Mouse (Mus musculus) lung, embryonic 16.5 days (tissue): ENCODE results near the gene Olfr153. TPM values are rescaled to one million over a fixed set of nuclear protein-coding genes. Genes with fewer than 3 reads are reported as not detected.
"Not testable (repeated sequence)": the region's sequence is repeated elsewhere in the genome, so short reads cannot be mapped to it uniquely, and the experiment has no call there.

Experiments used
- ATAC-seq: fragments of 200-750 bp; cut with Nextera tagmentation; 2 replicates; pipeline ENCODE4 v1.8.0; 2017; ENCODE audit warnings: low read depth, mild to moderate bottlenecking, moderate library complexity
- H3K27ac ChIP-seq: fragments of 300-500 bp; sonication (generic); 2 replicates; pipeline ENCODE4 v1.5.1; 2014; ENCODE audit warnings: mild to moderate bottlenecking, control low read depth, low read length
- H3K27me3 ChIP-seq: fragments of 300-500 bp; sonication (generic); 2 replicates; pipeline ENCODE4 v1.6.1; 2014; ENCODE audit warnings: low read depth, low read length, mixed read lengths; ENCODE audit not compliant: control insufficient read depth, insufficient read depth
- H3K36me3 ChIP-seq: fragments of 300-500 bp; sonication (generic); 2 replicates; pipeline ENCODE4 v1.6.1; 2014; ENCODE audit warnings: low read length; ENCODE audit not compliant: control insufficient read depth, insufficient read depth
- H3K4me1 ChIP-seq: fragments of 300-500 bp; sonication (generic); replicated peaks from 2 replicates; pipeline ENCODE4 v1.6.1; 2014; ENCODE audit warnings: low read length, mixed read lengths; ENCODE audit not compliant: control insufficient read depth, insufficient read depth
- H3K4me2 ChIP-seq: fragments of 300-500 bp; sonication (generic); 2 replicates; pipeline ENCODE4 v1.6.1; 2014; ENCODE audit warnings: low read depth, low read length, control low read depth
- H3K4me3 ChIP-seq: fragments of 300-500 bp; sonication (generic); 2 replicates; pipeline ENCODE4 v1.5.1; 2014; ENCODE audit warnings: mild to moderate bottlenecking, low read length, control low read depth
- H3K9ac ChIP-seq: fragments of 300-500 bp; sonication (generic); 2 replicates; pipeline ENCODE4 v1.6.1; 2014; ENCODE audit warnings: low read length, control low read depth
- H3K9me3 ChIP-seq: fragments of 300-500 bp; sonication (generic); 2 replicates; pipeline ENCODE4 v1.6.1; 2016; ENCODE audit warnings: low read length; ENCODE audit not compliant: control insufficient read depth
- WGBS: fragments of 180-500 bp; shearing (Covaris S2); extraction: QIAGEN DNeasy Blood & Tissue Kit; methylation state at CpG from one replicate; pipeline ENCODE4 v1.1.7; 2014; 5-methylcytosine and 5-hydroxymethylcytosine counted together
- polyA plus RNA-seq: library from polyadenylated mRNA; unstranded; fragments of >200 nt; fragmentation: Nextera tagmentation; extraction: Ambion mirVana; gene quantifications from 2 replicates; pipeline ENCODE4 v1.2.1, GENCODE M21; 2015

The Olfr153 gene
- polyA plus RNA-seq, 1 experiment from 2014 or later = not detected

DNA sequence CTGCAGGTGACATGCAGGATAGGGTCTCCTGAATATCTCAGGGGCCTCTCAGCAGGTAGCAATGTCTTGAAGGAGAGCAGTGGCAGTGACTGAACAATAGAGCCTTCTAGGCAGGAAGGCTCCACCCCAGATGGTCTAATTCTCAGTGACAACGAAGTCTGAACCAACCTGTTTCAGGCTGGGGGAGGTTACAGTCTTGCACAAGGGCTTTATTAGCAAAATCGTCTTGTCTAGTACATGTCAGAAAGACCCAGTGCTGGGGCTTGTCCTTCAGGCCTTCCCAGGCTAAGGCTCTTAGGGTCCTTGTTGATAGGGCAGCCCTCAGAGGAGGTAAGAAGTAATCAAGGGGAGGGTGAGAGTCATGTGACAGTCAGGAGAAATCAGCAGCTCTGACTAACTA is 3.2 kb downstream of the Olfr153 start:
- Histone ChIP-seq H3K9me3 (no peaks in the 10 kb centered on the region), H3K9ac (no peak overlapping the region), H3K4me2 (no peak overlapping the region), H3K36me3 (no peaks in the 10 kb centered on the region), H3K27ac (no peak overlapping the region), H3K27me3 (no peaks in the 10 kb centered on the region), H3K4me3 (no peak overlapping the region), H3K4me1 (no peaks in the 10 kb centered on the region)
- no peak for ATAC-seq
- WGBS = 63% methylated on average over 2 of the region's 2 CpGs

DNA sequence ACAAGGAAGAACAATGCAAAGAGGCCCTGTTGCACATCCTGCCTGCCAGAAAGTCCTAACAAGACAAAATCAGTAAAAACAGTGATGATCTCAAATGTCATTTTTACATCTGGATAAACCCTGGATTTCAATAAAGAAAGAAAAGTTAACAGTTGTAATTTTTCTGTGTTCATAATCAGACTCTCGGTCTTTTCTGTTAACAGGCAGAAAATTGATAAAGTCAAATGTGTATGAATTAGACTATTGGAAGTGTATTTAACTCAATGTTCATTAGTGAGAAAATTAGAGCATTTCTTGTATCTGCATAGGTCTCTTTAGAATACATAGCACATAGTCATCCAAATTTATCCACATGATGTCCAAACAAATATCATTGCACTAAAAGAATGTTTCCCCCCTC is 13.8 kb downstream of the Olfr153 start, which contains the start of gene Olfr1128:
Gene Olfr1128 (minus strand): TSS at position 101 of the 400 bp plus-strand sequence.
- Histone ChIP-seq H3K9me3 (no peaks in the 10 kb centered on the region), H3K27me3 (no peaks in the 10 kb centered on the region), H3K27ac (no peak within 1 kb of the TSS), H3K4me2 (no peak within 1 kb of the TSS), H3K4me1 (no peaks in the 10 kb centered on the region), H3K4me3 (no peak within 1 kb of the TSS), H3K9ac (no peak within 1 kb of the TSS), H3K36me3 (no peaks in the 10 kb centered on the region)
- WGBS = 89% methylated on average over 1 of the region's 1 CpGs
- ATAC-seq = no peak

DNA sequence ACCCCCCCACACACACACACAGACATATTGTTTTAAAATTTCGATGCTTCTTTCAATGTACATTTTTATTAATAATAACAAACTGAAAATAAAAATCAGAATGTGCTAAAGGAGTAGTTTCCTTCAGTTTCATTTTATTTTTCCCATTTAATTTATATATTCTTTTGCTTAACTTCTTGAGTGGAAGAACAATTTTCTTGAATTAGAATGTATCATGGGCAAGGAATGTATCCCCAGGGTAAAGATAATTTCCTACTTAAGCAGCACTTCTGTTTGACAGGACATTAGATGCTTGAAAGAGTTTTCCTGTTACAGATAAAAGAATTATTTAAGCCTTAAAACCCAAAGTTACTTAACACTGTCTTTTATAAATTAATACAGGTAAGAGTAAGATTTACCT is 42.0 kb downstream of the Olfr153 start, which contains the start of gene Olfr1129:
Gene Olfr1129 (plus strand): TSS at position 301 of the 400 bp plus-strand sequence.
- H3K36me3 ChIP-seq, H3K27me3 ChIP-seq, ATAC-seq, H3K27ac ChIP-seq, H3K4me3 ChIP-seq, H3K9me3 ChIP-seq, H3K4me2 ChIP-seq, H3K9ac ChIP-seq, H3K4me1 ChIP-seq: not testable (repeated sequence)
- WGBS = 79% methylated on average over 1 of the region's 1 CpGs

Other genes starting within 250 kb of the Olfr153 start
- not detected in 2 replicates for gene Olfr1118, start 224.2 kb upstream of the Olfr153 start, polyA plus RNA-seq
- not detected in 2 replicates for gene Olfr1120, start 177.0 kb upstream of the Olfr153 start, polyA plus RNA-seq
- gene Olfr1121, start 161.9 kb upstream of the Olfr153 start, polyA plus RNA-seq = not detected in 2 replicates
- not detected in 2 replicates for gene Olfr1122, start 145.9 kb upstream of the Olfr153 start, polyA plus RNA-seq
- not detected in 2 replicates for gene Olfr1123, start 115.2 kb upstream of the Olfr153 start, polyA plus RNA-seq
- gene Olfr1124, start 101.5 kb upstream of the Olfr153 start, polyA plus RNA-seq = 0.06 TPM in 1 of 2 replicates, not detected in the other
- not detected in 2 replicates for gene Olfr1126, start 77.8 kb upstream of the Olfr153 start, polyA plus RNA-seq
- not detected in 2 replicates for gene Pramel7, start 34.7 kb upstream of the Olfr153 start, polyA plus RNA-seq
- gene Pramel6, start 25.2 kb upstream of the Olfr153 start, polyA plus RNA-seq = not detected in 2 replicates
- gene Olfr1128, start 13.7 kb downstream of the Olfr153 start, polyA plus RNA-seq = not detected in 2 replicates
- gene Olfr1129, start 42.1 kb downstream of the Olfr153 start, polyA plus RNA-seq = not detected in 2 replicates
- not detected in 2 replicates for gene Olfr1130, start 74.4 kb downstream of the Olfr153 start, polyA plus RNA-seq
- gene Olfr1131, start 95.3 kb downstream of the Olfr153 start, polyA plus RNA-seq = not detected in 2 replicates
- gene Olfr1132, start 105.7 kb downstream of the Olfr153 start, polyA plus RNA-seq = not detected in 2 replicates
- not detected in 2 replicates for gene Olfr1133, start 115.6 kb downstream of the Olfr153 start, polyA plus RNA-seq
- not detected in 2 replicates for gene Olfr1134, start 126.7 kb downstream of the Olfr153 start, polyA plus RNA-seq
- not detected in 2 replicates for gene Olfr1135, start 141.9 kb downstream of the Olfr153 start, polyA plus RNA-seq
- not detected in 2 replicates for gene Olfr1136, start 162.2 kb downstream of the Olfr153 start, polyA plus RNA-seq
- not detected in 2 replicates for gene Olfr1137, start 181.4 kb downstream of the Olfr153 start, polyA plus RNA-seq
- not detected in 2 replicates for gene Olfr1138, start 208.2 kb downstream of the Olfr153 start, polyA plus RNA-seq
- gene Olfr1140, start 212.0 kb downstream of the Olfr153 start, polyA plus RNA-seq = not detected in 2 replicates
- gene Olfr1141, start 222.2 kb downstream of the Olfr153 start, polyA plus RNA-seq = not detected in 2 replicates
- gene Olfr152, start 247.7 kb downstream of the Olfr153 start, polyA plus RNA-seq = not detected in 2 replicates